Mouse (Mus musculus) adrenal gland, adult (tissue): ENCODE measurements around the gene Ky.

ENCODE experiments used
- DNase-seq, 2 experiments: peaks; one replicate each; pipeline ENCODE4 v3.0.0; 2022 to 2023; ENCODE audit warnings: low spot score in 1 of 2; ENCODE audit not compliant: inconsistent age in 2 of 2

Ky gene

DNA sequence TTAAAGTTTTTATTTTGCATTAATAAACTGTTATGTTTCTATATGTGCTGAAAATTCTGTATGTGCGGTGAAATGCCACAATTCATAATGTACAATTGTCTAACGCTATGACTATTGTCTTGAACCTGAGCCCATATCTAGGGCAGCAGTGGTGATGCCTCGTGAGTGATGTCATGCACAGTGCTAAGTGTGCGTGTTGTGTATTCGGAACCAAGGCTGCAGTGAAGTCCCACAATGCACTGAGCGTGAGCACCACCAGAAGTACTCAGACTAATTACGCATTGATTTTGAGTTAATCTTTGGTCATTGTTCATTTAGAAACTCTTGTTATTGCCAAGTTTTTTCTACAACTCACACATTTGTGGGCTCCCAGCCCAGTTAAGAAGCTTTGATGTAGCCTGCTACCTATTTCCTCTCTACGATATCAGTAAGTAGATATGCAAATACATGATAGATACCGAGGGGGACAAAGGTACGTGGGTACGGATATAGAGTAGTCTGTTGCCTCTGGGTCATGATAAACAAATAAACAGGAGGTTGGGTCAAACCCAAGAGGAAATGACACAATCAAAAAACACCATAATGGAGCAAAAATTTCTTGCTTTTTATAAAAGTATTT is 3.4 kb upstream of the Ky start:
- no peak for DNase-seq

GRCm38 (mm10) chr9:102504716-102505378 is 703 bp upstream of the Ky start:
- DNase-seq = no peak

GRCm38 (mm10) chr9:102508315-102508714 is 2.8 kb downstream of the Ky start:
- no peak for DNase-seq

GRCm38 (mm10) chr9:102511423-102511822 is 5.9 kb downstream of the Ky start:
- peak; percentile 46 to 77 for DNase-seq

DNA sequence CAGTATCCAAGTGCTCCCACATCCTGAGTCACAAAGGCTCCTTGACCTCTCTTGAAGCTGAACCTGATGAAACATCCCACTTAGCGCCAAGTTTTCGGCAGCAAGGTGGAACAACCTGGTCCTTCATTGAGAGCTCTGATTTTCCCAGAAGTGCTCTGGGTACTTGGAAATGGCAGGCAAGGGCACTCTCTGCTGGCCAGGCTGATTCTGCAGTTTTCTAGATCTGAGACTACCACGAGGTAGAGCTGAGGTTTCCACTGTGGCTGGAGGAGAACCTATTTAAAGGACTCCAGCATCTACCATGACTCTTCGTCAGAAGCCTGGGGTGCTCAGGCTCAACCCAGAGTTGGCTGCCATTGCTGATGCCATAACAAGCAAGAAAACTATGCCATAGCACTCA is 8.0 kb downstream of the Ky start:
- DNase-seq = peak in 1 of 2 experiments; percentile 58

- no peak for DNase-seq
Observed at GRCm38 (mm10) chr9:102518443-102518842, 12.9 kb downstream of the Ky start.

DNA sequence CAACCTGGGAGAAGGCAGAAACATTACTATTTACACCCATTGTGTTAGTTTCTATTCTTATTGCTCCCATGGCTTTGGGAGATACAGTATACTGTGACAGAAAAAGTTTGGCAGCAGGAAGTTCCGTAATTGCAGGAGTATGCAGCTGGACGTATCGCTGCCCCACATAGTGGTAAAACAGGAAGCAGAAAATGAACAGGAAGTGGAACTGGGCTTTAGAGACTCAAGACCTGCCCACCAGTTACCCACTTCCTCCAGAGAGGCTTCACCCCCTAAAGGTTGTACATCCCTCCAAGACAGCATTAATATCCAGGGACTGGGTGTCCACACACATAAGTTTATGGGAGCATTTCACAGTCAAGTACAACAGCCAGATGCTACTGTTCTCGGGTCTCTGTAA is 15.8 kb downstream of the Ky start:
- no peak for DNase-seq

- DNase-seq = no peak
Observed at GRCm38 (mm10) chr9:102528106-102528505, 22.6 kb downstream of the Ky start.

DNA sequence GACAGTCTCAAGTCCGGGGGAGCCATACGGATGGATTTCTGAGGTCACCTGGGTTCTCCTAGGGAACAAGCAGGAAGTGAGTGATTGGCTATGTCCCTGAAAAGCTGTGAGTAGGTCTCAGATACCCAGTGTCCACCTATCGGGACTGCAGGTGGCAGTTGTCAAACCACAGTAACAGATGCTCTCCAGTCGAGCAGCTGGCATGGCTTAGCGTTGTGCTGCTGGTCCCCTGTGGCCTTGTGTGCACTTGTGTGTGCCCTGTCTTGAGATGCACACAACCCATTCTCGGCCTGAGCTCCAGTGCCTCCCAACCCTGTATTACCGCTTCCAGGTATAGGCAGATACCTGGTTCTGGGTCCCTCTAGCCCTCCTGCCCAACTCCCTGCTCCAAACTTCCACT is 23.0 kb downstream of the Ky start:
- no peak for DNase-seq

GRCm38 (mm10) chr9:102529008-102529407 is 23.5 kb downstream of the Ky start:
- DNase-seq = no peak

DNA sequence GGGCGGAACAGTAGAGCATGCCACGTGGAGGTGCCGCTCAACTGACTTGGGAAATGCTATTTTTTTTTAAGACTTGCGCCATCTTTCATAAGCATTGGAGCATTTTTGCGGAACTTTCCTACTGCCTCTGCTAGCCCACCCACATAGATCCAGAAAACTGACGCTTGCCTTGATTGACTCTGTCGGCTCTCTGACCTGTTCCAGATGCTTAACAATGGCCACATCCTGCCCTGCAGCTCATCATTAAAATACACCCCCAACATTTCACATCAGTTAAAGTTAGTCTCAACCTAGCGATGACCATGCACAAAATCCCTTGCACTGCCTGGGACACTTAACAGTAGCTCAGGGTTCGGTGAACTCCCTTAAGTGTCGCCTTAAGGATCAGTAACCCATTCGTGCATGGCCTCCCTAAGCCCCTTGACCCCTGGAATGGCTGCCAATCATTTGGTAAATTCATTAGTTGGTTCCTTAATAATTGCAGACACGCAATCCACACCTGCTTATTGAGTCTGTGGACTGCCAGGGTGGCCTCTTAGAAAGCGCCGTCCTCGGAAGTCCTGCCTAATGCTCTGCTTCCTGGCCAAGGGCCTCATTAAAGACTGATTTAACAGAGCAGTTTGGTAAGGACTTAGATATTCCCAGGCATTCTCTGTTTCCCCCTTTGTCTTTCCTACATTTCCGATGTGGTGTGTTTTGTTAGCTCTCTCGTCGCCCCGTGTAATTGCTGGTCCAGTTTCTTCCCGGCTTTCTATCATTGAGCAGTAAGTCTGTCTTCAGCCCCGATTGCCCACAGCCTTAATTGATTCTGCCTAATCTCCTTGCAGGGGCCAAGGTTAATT is 25.7 kb downstream of the Ky start:
- no peak for DNase-seq

- no peak for DNase-seq
Observed at GRCm38 (mm10) chr9:102536968-102537367, 31.4 kb downstream of the Ky start.

DNA sequence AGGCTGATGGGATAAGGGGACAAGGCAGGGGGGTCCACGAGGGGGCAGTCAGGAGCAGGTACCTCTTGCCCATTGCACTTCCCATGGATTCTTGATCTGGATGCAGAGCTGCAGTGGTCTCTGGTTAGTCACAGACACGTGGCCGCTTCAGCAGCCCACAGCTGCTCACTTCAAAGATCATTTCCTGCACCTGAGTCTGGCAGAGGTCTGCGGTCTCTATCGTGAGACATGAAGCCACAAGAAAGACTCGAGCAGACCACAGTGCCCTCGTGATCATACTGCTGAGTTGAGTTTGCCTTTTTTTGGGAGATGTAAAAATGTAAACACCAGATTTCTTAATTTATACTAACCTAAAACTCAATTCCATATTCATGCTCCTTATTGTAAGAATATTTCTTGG is 34.1 kb downstream of the Ky start:
- DNase-seq = no peak

GRCm38 (mm10) chr9:102541666-102542065 is 36.1 kb downstream of the Ky start:
- DNase-seq = no peak

- DNase-seq = no peak
Observed at GRCm38 (mm10) chr9:102542540-102542939, 37.0 kb downstream of the Ky start.

DNA sequence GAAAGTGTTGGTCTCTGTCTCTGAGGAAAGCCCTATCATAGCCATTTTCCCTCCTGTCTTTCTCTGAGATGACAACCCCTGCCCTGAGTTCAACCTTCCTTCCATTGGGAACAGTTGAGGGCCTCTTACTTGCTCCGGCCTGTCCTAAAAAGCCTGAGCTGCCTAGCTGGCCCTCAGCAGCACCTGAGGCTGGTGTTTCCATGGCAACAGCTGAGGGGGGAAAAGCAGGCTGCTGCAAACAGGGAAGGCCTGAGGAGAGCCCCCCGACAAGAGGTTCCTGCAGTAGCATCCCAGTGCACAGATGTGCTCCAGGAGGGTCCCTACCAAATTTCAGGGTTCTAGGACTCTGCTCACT is 38.2 kb downstream of the Ky start:
- DNase-seq = no peak

- peak in 1 of 2 experiments; percentile 27 for DNase-seq
Observed at GRCm38 (mm10) chr9:102544116-102544772, 38.7 kb downstream of the Ky start.

- peak; percentile 78 to 95 for DNase-seq
Observed at GRCm38 (mm10) chr9:102544773-102545366, 39.3 kb downstream of the Ky start.

DNA sequence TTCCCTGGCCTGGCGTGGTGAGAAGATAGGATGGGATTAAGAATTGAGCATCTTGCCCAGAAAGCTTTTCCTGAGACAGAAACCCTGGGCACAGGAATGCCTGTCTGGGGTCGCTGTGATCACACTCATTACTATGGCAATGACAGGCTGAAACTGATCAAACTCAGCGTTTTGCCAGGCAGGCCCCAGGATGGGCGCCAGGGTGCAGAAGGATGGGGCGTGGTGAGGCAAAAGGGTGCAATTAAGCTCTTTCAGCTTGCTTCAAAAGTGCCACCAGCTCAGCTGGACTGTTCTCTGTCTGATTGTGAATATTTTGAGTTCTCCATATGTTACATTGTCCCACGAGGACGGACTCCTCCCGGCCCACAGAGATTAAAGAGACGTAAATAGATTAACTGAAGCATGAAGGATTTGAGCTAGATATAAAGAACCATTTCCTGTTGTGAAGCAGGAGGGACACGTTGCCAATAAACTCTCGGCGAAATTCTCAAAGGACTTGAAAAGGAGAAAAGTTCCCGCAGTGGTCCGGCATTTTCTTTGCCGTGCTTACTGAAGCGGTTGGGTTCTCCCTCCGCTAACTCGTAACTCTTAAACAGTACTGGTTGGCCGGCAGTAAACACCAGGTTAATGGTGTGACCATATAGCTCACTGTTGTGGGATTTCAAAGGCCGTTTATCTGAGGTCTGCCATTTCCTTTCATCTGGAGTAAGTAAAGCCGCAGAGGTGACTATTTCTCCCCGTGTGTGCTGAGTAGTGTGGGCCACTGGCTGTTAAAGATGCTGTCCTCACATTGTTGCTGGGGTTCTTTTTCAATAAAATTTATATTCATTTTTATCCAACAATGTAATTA is 40.1 kb downstream of the Ky start:
- peak in 1 of 2 experiments; percentile 30 for DNase-seq
